Mouse (Mus musculus) forebrain, postnatal 0 days (tissue): ENCODE measurements around the gene Zfp764. TPM values are rescaled to one million over a fixed set of nuclear protein-coding genes. Genes with fewer than 3 reads are reported as not detected.
A peak's percentile ranks its signal among the peaks of the same experiment; 100 is the strongest.
"Not testable (repeated sequence)": the region's sequence is repeated elsewhere in the genome, so short reads cannot be mapped to it uniquely, and the experiment has no call there.

ENCODE experiments used
- ATAC-seq: fragments of 200-750 bp; cut with Nextera tagmentation; 2 replicates; pipeline ENCODE4 v1.8.0; 2017; ENCODE audit warnings: mild to moderate bottlenecking, moderate library complexity
- DNase-seq: peaks from one replicate; pipeline ENCODE4 v3.0.0-alpha.2; 2015
- H3K27ac ChIP-seq: fragments of 300-500 bp; sonication (generic); 2 replicates; pipeline ENCODE4 v1.5.1; 2014; ENCODE audit warnings: low read depth, mild to moderate bottlenecking, antibody characterized with exemption, low read length, moderate library complexity, mixed read lengths
- H3K27me3 ChIP-seq: fragments of 300-500 bp; sonication (generic); 2 replicates; pipeline ENCODE4 v1.6.1; 2014; ENCODE audit warnings: mild to moderate bottlenecking, low read length, mixed read lengths; ENCODE audit not compliant: insufficient read depth
- H3K36me3 ChIP-seq: fragments of 300-500 bp; sonication (generic); 2 replicates; pipeline ENCODE4 v1.6.1; 2014; ENCODE audit warnings: mild to moderate bottlenecking, moderate library complexity; ENCODE audit not compliant: insufficient read depth
- H3K4me1 ChIP-seq: fragments of 300-500 bp; sonication (generic); 2 replicates; pipeline ENCODE4 v1.6.1; 2014; ENCODE audit warnings: antibody characterized with exemption; ENCODE audit not compliant: insufficient read depth
- H3K4me2 ChIP-seq: fragments of 300-500 bp; sonication (generic); 2 replicates; pipeline ENCODE4 v1.6.1; 2014; ENCODE audit warnings: low read depth, mild to moderate bottlenecking, moderate library complexity
- H3K4me3 ChIP-seq: fragments of 300-500 bp; sonication (generic); 2 replicates; pipeline ENCODE4 v1.5.1; 2014; ENCODE audit warnings: low read depth, low read length, mixed read lengths
- H3K9ac ChIP-seq: fragments of 300-500 bp; sonication (generic); 2 replicates; pipeline ENCODE4 v1.6.1; 2014; ENCODE audit warnings: mild to moderate bottlenecking
- H3K9me3 ChIP-seq: fragments of 300-500 bp; sonication (generic); 2 replicates; pipeline ENCODE4 v1.6.1; 2016; ENCODE audit warnings: low read length
- CTCF ChIP-seq: sonication (generic); IDR thresholded peaks from 2 replicates; pipeline ENCODE4 v1.5.1; 2016; ENCODE audit warnings: antibody characterized with exemption, control low read depth, low read depth
- WGBS: fragments of 180-500 bp; shearing (Covaris S2); extraction: QIAGEN DNeasy Blood & Tissue Kit; methylation state at CpG from one replicate; pipeline ENCODE4 v1.1.7; 2014; 5-methylcytosine and 5-hydroxymethylcytosine counted together
- polyA plus RNA-seq: library from polyadenylated mRNA; unstranded; fragments of >200 nt; fragmentation: Nextera tagmentation; extraction: Ambion mirVana; gene quantifications from 2 replicates; pipeline ENCODE4 v1.2.1, GENCODE M21; 2015
- total RNA-seq: library from RNA; depleted of rRNA; stranded (reverse); fragments of >200 nt; gene quantifications from 2 replicates; pipeline ENCODE4 v1.2.3, GENCODE M21; 2014; rRNA removed

Gene Zfp764
- total RNA-seq (5.9 and 7.2 TPM in 2 replicates), polyA plus RNA-seq (1.7 and 3.2 TPM in 2 replicates)

- WGBS, result 4% methylated on average over 40 of the region's 40 CpGs
- peak within 1 kb of the TSS; percentile 96 for H3K4me2 ChIP-seq
- ATAC-seq, result peak; percentile 96
Observed at GRCm38 (mm10) chr7:127406002-127406987, at the start of gene Zfp764. TSS of gene Zfp764 (minus strand) at chr7:127406822.

GRCm38 (mm10) chr7:127454905-127455304 is 48.3 kb upstream of the Zfp764 start:
- no peak overlapping the region for H3K4me3 ChIP-seq
- DNase-seq, result no peak
- H3K36me3 ChIP-seq, result peaks cover 23% of the 10 kb centered on the region
- TF ChIP-seq CTCF, result no peak
- 98% methylated on average over 7 of the region's 7 CpGs for WGBS
- no peaks in the 10 kb centered on the region for H3K27me3 ChIP-seq
- no peak overlapping the region for H3K4me2 ChIP-seq
- H3K9ac ChIP-seq, result no peak overlapping the region
- no peaks in the 10 kb centered on the region for H3K9me3 ChIP-seq
- no peak overlapping the region for H3K27ac ChIP-seq
- peaks cover 7% of the 10 kb centered on the region; the same call in 1 of the 2 replicates for H3K4me1 ChIP-seq
- no peak for ATAC-seq

More at GRCm38 (mm10) chr7:127406002-127406987, at the start of gene Zfp764:
- not testable (repeated sequence) for H3K27me3 ChIP-seq, H3K4me1 ChIP-seq, H3K36me3 ChIP-seq, H3K9me3 ChIP-seq
- peak within 1 kb of the TSS; percentile 44 for H3K4me3 ChIP-seq
- H3K9ac ChIP-seq, result peak within 1 kb of the TSS; percentile 79
- TF ChIP-seq CTCF, result peak; percentile 86
- DNase-seq, result peak; percentile 90
- peak within 1 kb of the TSS; percentile 64 for H3K27ac ChIP-seq

- Histone ChIP-seq H3K27me3 (no peaks in the 10 kb centered on the region), H3K27ac (no peak overlapping the region), H3K4me1 (peaks cover 9% of the 10 kb centered on the region; the same call in 1 of the 2 replicates), H3K9ac (no peak overlapping the region), H3K9me3 (no peaks in the 10 kb centered on the region), H3K4me3 (no peak overlapping the region), H3K36me3 (peaks cover 17% of the 10 kb centered on the region), H3K4me2 (no peak overlapping the region)
- DNase-seq (no peak), ATAC-seq (no peak)
- 95% methylated on average over 2 of the region's 2 CpGs for WGBS
- TF ChIP-seq CTCF, result no peak
Observed at GRCm38 (mm10) chr7:127453056-127453455, 46.4 kb upstream of the Zfp764 start.

- H3K4me2 ChIP-seq, result peak overlapping the region; percentile 55
- no peak for TF ChIP-seq CTCF
- H3K9me3 ChIP-seq, result no peaks in the 10 kb centered on the region
- peak overlapping the region; percentile 96 for H3K4me3 ChIP-seq
- WGBS, result 74% methylated on average over 7 of the region's 7 CpGs
- ATAC-seq, result no peak
- DNase-seq, result no peak
- H3K9ac ChIP-seq, result peak overlapping the region; percentile 83; the same call in 1 of the 2 replicates
- H3K27ac ChIP-seq, result no peak overlapping the region
- H3K36me3 ChIP-seq, result peaks cover 8% of the 10 kb centered on the region; the same call in 1 of the 2 replicates
- no peaks in the 10 kb centered on the region for H3K27me3 ChIP-seq
- H3K4me1 ChIP-seq, result peaks cover 9% of the 10 kb centered on the region; the same call in 1 of the 2 replicates
Observed at GRCm38 (mm10) chr7:127449966-127450365, 43.3 kb upstream of the Zfp764 start.

GRCm38 (mm10) chr7:127448521-127449300 is 42.1 kb upstream of the Zfp764 start, which contains the start of gene Zfp689:
TSS of gene Zfp689 (minus strand) at chr7:127449158.
- TF ChIP-seq CTCF, result peak; percentile 8; the same call in 1 of the 2 replicates
- ATAC-seq, result peak; percentile 97
- DNase-seq, result peak; percentile 98
- H3K9ac ChIP-seq, result peak within 1 kb of the TSS; percentile 83
- no peaks in the 10 kb centered on the region for H3K9me3 ChIP-seq
- no peaks in the 10 kb centered on the region for H3K27me3 ChIP-seq
- H3K27ac ChIP-seq, result peak within 1 kb of the TSS; percentile 91
- peaks cover 9% of the 10 kb centered on the region; the same call in 1 of the 2 replicates for H3K4me1 ChIP-seq
- peaks cover 18% of the 10 kb centered on the region for H3K36me3 ChIP-seq
- under 1% methylated on average over 54 of the region's 54 CpGs for WGBS
- H3K4me3 ChIP-seq, result peak within 1 kb of the TSS; percentile 96
- peak within 1 kb of the TSS; percentile 55 for H3K4me2 ChIP-seq

GRCm38 (mm10) chr7:127443976-127444375 is 37.4 kb upstream of the Zfp764 start:
- no peak for DNase-seq
- no peaks in the 10 kb centered on the region for H3K27me3 ChIP-seq
- no peak overlapping the region for H3K27ac ChIP-seq
- no peak overlapping the region for H3K9ac ChIP-seq
- H3K4me3 ChIP-seq, result no peak overlapping the region
- no peak for ATAC-seq
- H3K4me1 ChIP-seq, result no peaks in the 10 kb centered on the region
- H3K36me3 ChIP-seq, result peaks cover 31% of the 10 kb centered on the region
- TF ChIP-seq CTCF, result no peak
- 94% methylated on average over 20 of the region's 20 CpGs for WGBS
- H3K4me2 ChIP-seq, result no peak overlapping the region
- H3K9me3 ChIP-seq, result no peaks in the 10 kb centered on the region
